Mouse (Mus musculus) neural tube, embryonic 12.5 days (tissue): ENCODE results near the gene Gm9837. TPM values are rescaled to one million over a fixed set of nuclear protein-coding genes. Genes with fewer than 3 reads are reported as not detected.

Source experiments
- ATAC-seq: fragments of 200-750 bp; cut with Nextera tagmentation; 2 replicates; pipeline ENCODE4 v1.8.0; 2017; ENCODE audit warnings: low read depth, mild to moderate bottlenecking, moderate TSS enrichment, moderate library complexity; ENCODE audit not compliant: low FRiP score
- H3K27ac ChIP-seq: fragments of 300-500 bp; sonication (generic); 2 replicates; pipeline ENCODE4 v1.5.1; 2016
- H3K27me3 ChIP-seq: fragments of 300-500 bp; sonication (generic); replicated peaks from 2 replicates; pipeline ENCODE4 v1.6.1; 2016; ENCODE audit warnings: mild to moderate bottlenecking
- H3K36me3 ChIP-seq: fragments of 300-500 bp; sonication (generic); 2 replicates; pipeline ENCODE4 v1.6.1; 2016; ENCODE audit warnings: mild to moderate bottlenecking
- H3K4me1 ChIP-seq: fragments of 300-500 bp; sonication (generic); 2 replicates; pipeline ENCODE4 v1.6.1; 2016
- H3K4me2 ChIP-seq: fragments of 300-500 bp; sonication (generic); replicated peaks from 2 replicates; pipeline ENCODE4 v1.6.1; 2016; ENCODE audit warnings: mild to moderate bottlenecking
- H3K4me3 ChIP-seq: fragments of 300-500 bp; sonication (generic); 2 replicates; pipeline ENCODE4 v1.5.1; 2016
- H3K9ac ChIP-seq: fragments of 300-500 bp; sonication (generic); 2 replicates; pipeline ENCODE4 v1.6.1; 2016; ENCODE audit warnings: mild to moderate bottlenecking
- H3K9me3 ChIP-seq: fragments of 300-500 bp; sonication (generic); 2 replicates; pipeline ENCODE4 v1.6.1; 2016; ENCODE audit warnings: mild to moderate bottlenecking
- WGBS: fragments of 180-500 bp; shearing (Covaris S2); methylation state at CpG from one replicate; pipeline ENCODE4 v1.1.7; 2016; 5-methylcytosine and 5-hydroxymethylcytosine counted together
- polyA plus RNA-seq: library from polyadenylated mRNA; unstranded; fragments of >200 nt; fragmentation: Nextera tagmentation; extraction: Ambion mirVana; gene quantifications from 2 replicates; pipeline ENCODE4 v1.2.1, GENCODE M21; 2016

Gm9837 gene
- polyA plus RNA-seq, 1 experiment from 2014 or later = not detected

DNA sequence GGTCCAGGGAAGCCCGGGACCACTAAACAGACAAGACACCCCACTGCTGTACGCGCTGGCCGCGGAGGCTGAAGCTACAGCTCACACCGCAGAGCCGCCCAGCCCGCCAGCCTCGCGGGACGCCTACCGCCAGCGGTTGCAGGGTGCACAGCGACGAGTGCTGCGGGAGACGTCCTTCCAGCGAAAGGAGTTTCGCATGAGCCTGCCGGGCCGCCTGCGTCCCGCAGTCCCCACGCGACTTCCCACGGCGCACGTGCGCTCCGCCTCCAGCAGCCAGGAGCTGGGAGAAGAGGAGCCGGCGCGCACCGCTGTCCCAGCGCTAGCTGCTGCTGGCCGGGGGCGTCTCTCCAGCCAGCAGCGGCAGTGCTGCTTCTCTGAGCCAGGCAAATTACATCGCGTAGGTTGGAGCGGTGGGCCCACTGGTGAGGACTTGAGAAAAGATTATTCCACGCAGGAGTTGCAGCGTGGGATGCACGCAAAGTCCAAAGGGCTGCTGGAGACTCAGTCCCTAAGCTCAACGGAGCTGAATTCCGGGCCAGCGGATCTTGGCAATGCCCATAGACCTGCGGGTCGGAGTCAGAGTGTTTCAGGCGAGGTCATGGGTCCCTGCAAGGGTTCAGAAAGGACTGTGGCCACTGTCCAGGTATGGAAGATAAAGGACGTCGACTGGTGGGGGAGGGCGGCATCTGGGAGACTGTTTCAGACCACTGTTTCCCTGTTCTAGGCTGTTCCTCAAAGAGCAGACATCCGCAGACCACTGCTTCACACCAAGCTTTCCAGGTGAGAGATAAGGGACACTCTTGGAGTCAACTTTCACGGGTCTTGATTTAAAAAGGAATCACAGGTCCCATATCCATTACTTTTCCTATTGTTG, 6.5 kb downstream of the Gm9837 start:
- Histone ChIP-seq H3K4me2 (peak overlapping the region; percentile 86), H3K9ac (peak overlapping the region; percentile 48; the same call in 1 of the 2 replicates), H3K36me3 (no peaks in the 10 kb centered on the region), H3K27me3 (peaks cover 75% of the 10 kb centered on the region), H3K27ac (no peak overlapping the region), H3K4me3 (peak overlapping the region; percentile 40), H3K4me1 (peaks cover 23% of the 10 kb centered on the region), H3K9me3 (no peaks in the 10 kb centered on the region)
- WGBS = 7% methylated on average over 55 of the region's 55 CpGs
- no peak for ATAC-seq

DNA sequence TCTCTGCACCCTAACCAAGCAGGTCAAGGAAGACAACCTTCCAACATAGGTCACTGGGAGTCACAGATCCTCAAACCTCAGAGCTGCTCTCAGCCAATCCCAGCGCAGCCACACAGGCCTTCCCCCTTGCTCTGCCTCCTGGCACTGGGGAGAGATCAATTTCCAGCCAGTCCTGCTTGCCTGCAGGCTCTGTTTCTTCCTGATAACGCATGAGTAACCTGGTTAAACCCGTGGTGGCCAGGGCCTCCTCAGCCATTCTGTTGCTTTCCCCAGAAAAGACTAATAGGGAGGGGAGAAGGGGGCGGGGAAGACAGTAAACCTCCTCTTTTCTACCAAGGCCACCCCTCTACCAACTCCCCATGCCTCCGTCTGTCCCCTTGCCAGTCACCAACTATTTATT, 8.6 kb downstream of the Gm9837 start:
- Histone ChIP-seq H3K4me1 (peaks cover 24% of the 10 kb centered on the region), H3K9ac (no peak overlapping the region), H3K27ac (no peak overlapping the region), H3K27me3 (peaks cover 82% of the 10 kb centered on the region), H3K36me3 (no peaks in the 10 kb centered on the region), H3K9me3 (no peaks in the 10 kb centered on the region), H3K4me2 (no peak overlapping the region), H3K4me3 (no peak overlapping the region)
- ATAC-seq = no peak
- 15% methylated on average over 5 of the region's 5 CpGs for WGBS

DNA sequence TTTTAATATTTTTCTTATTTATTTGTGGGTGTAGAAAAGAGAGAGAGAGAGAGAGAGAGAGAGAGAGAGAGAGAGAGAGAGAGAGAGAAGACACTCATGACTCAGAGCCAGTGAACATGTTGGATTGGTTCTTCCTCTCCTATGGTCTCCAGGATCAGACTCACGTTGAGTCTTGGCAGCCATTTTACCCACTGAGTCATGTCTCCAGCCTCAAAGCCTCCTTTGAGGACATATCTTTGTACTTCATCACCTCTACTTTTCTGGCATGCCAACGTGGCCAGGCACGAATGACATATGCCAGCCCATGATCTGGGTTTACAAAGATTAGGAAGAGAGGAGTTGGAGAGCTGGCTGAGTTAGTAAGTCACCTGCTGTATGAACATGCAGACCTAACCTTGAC, 10.1 kb downstream of the Gm9837 start:
- Histone ChIP-seq H3K27ac (no peak overlapping the region), H3K4me1 (peaks cover 19% of the 10 kb centered on the region), H3K9ac (no peak overlapping the region), H3K36me3 (no peaks in the 10 kb centered on the region), H3K9me3 (no peaks in the 10 kb centered on the region), H3K4me2 (no peak overlapping the region), H3K4me3 (no peak overlapping the region), H3K27me3 (peaks cover 78% of the 10 kb centered on the region)
- no peak for ATAC-seq
- WGBS = 85% methylated on average over 3 of the region's 3 CpGs

DNA sequence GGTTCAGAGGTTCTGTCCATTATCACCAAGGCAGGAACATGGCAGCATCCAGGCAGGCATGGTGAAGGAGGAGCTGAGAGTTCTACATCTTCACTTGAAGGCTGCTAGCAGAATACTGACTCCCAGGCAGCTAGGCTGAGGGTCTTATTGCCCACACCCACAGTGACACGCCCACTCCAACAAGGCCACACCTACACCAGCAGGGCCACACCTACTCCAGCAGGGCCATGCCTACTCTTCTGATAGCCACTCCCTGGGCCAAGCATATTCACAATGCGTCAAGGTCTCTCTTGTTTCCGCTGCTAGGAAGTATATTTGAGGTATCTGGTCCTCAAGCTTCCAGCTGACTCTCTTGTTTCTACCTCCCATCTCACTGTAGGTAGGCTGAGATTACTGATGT, 11.3 kb downstream of the Gm9837 start:
- Histone ChIP-seq H3K27ac (no peak overlapping the region), H3K4me3 (no peak overlapping the region), H3K4me2 (no peak overlapping the region), H3K27me3 (peaks cover 70% of the 10 kb centered on the region), H3K9ac (no peak overlapping the region), H3K36me3 (no peaks in the 10 kb centered on the region), H3K9me3 (no peaks in the 10 kb centered on the region), H3K4me1 (peaks cover 18% of the 10 kb centered on the region)
- WGBS = 61% methylated on average over 3 of the region's 3 CpGs
- ATAC-seq = no peak

DNA sequence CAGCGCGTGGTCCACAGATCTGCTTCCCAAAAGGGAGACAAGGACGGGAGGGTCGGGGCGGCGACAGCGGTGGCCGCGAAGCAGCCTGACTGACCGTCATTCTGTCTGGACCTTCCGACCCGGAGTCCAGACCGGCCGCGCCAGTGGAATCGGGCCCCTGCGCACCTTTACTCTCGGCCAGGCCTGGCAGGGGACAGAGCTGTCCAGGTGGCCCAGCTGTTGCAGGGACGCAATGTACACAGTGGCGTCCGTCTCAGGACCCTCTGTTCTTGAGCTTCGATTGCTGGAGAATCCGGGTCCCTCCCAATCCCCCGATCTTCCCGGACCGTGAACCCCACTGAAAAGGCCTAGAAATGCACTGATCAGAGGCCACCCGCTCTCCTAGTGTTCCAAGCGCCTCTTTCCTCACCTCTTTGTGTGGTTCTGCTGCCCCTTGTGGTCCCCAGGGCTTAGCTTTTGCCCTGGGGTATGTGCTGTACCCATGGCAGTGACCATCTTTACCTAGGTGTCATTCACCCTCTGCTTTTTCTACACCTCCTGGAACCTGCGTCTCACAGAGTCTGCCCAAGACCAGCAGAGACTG, 12.8 kb downstream of the Gm9837 start:
- ATAC-seq = no peak; the same call in 1 of the 2 replicates
- Histone ChIP-seq H3K27ac (no peak overlapping the region), H3K9me3 (no peaks in the 10 kb centered on the region), H3K4me3 (peak overlapping the region; percentile 45), H3K36me3 (no peaks in the 10 kb centered on the region), H3K27me3 (peaks cover 55% of the 10 kb centered on the region), H3K9ac (peak overlapping the region; percentile 60), H3K4me1 (peaks cover 7% of the 10 kb centered on the region), H3K4me2 (peak overlapping the region; percentile 80)
- WGBS = 5% methylated on average over 29 of the region's 29 CpGs

DNA sequence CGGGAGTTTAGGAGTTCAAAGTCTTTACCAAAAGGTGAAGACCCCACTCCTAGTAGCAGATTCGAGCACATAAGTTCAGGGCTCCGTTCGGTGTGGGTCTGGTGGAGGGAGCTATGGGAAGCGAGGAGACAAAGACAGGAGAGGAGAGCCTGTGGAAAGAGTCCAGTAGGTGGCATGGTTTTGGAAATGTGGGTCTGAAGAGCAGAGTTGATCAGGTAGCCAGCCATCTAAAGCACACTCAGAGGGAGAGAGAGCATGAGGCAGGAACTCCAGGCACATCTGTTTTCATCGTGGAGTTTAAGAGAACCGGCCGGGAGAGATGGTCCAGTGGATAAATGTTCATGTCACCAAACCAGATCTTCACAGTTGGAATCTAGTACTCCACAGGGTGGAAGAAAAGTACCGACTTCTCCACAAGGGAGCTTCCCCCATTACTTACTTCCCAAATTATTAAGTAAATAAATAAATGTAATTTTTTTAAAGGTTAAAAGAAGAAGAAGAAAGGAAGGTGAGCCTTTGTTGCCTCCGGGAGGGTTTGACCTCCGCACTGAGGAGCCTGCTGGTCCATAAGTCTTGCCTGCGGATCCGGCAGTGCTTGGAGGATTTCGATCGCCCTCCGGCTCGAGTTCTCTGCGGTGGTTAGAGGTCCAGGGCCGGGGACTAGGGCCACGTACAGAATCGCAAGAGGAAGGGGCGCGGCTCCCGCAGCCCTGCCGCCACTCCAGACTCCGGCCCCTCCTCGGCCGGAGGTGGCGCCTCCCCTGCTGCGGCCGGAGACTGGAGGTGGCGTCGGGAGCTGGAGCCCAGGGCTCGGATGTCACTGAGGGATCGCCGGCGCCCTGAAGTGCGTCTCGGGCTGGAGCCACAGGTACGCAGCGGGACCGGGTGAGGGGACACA, 13.6 kb downstream of the Gm9837 start, which contains the start of the genes Gm10447 and Shroom1:
TSS of gene Gm10447 (minus strand) at position 637 of the 898 bp plus-strand sequence.
TSS of gene Shroom1 (plus strand) at position 732 of the 898 bp plus-strand sequence.
- no peaks in the 10 kb centered on the region for H3K9me3 ChIP-seq
- peaks cover 48% of the 10 kb centered on the region for H3K27me3 ChIP-seq
- peak within 1 kb of the TSS; percentile 45 for H3K4me3 ChIP-seq
- no peak for ATAC-seq
- peaks cover 7% of the 10 kb centered on the region for H3K4me1 ChIP-seq
- no peak within 1 kb of the TSS for H3K27ac ChIP-seq
- peak within 1 kb of the TSS; percentile 60 for H3K9ac ChIP-seq
- no peaks in the 10 kb centered on the region for H3K36me3 ChIP-seq
- H3K4me2 ChIP-seq = peak within 1 kb of the TSS; percentile 80
- WGBS = 3% methylated on average over 42 of the region's 42 CpGs

DNA sequence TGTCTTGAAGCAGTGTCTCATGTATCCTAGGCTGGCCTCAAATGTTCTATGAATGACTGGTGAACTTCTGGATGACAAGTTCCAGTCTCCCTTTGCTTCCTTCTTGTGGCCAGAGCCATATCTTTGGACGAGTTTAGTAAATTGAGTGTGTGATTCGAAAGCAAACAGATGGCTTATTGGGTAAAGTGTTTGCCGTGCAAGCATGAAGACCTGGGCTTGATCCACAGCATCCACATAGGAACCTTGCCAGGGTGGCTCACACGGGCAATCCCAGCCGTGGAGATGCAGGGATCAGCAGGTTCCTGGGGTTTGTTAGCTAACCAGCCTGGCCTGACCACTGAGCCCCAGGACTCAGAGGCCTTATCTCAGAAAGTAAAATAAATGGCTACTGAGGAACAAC, 17.2 kb downstream of the Gm9837 start:
- no peak for ATAC-seq
- WGBS = 86% methylated on average over 5 of the region's 5 CpGs

DNA sequence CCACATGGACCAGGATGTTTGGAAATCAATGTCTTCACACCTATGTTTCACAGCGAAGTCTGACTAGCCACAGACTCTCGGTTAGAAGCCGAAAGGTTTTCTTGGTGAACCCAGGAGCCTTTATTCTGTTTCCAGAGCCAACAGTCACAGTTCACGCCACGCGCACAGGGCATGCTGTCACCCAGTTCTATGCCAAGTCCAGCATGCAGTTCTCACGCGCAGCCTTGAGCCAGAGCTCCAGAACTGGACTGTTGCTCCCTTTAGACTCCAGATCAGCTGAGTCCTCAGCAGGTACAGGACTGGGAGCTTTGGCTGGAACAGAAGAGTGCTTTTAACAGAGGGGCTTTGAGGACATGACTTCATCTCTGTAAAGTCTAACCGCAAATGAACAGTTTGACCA, 17.9 kb downstream of the Gm9837 start:
- H3K36me3 ChIP-seq = no peaks in the 10 kb centered on the region
- 97% methylated on average over 9 of the region's 9 CpGs for WGBS
- H3K4me1 ChIP-seq = peaks cover 7% of the 10 kb centered on the region
- no peaks in the 10 kb centered on the region for H3K9me3 ChIP-seq
- no peak overlapping the region for H3K27ac ChIP-seq
- H3K9ac ChIP-seq = no peak overlapping the region
- ATAC-seq = no peak
- H3K4me3 ChIP-seq = no peak overlapping the region
- peaks cover 22% of the 10 kb centered on the region for H3K27me3 ChIP-seq
- H3K4me2 ChIP-seq = no peak overlapping the region

More for the DNA sequence above, 17.2 kb downstream of the Gm9837 start:
- no peaks in the 10 kb centered on the region for H3K9me3 ChIP-seq
- peaks cover 28% of the 10 kb centered on the region for H3K27me3 ChIP-seq
- H3K4me2 ChIP-seq = no peak overlapping the region
- no peaks in the 10 kb centered on the region for H3K36me3 ChIP-seq
- no peak overlapping the region for H3K4me3 ChIP-seq
- no peak overlapping the region for H3K9ac ChIP-seq
- no peak overlapping the region for H3K27ac ChIP-seq
- peaks cover 7% of the 10 kb centered on the region for H3K4me1 ChIP-seq

DNA sequence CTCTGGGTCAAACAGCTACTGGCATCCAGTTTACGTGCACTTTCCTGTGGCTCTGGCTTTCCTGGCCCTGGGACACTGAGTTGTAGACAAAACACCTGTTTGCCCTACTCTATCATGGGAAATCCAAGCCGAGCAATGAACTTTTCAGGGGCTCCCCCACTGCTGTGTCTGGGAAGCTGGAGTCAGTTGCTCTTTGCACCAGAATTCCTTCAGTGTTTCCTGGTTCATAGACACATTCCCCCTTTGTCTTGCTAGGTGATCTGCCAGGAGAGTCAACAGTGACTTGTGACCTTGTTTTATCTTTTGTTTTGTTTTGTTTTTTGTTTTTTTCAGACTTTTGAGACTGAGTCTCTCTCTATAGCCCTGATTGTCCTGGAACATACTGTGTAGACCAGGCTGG, 18.9 kb downstream of the Gm9837 start:
- WGBS = 74% methylated on average over 2 of the region's 2 CpGs
- Histone ChIP-seq H3K4me1 (no peaks in the 10 kb centered on the region), H3K36me3 (no peaks in the 10 kb centered on the region), H3K9ac (no peak overlapping the region), H3K9me3 (no peaks in the 10 kb centered on the region), H3K27ac (no peak overlapping the region), H3K4me3 (no peak overlapping the region), H3K27me3 (peaks cover 13% of the 10 kb centered on the region), H3K4me2 (no peak overlapping the region)
- no peak for ATAC-seq

DNA sequence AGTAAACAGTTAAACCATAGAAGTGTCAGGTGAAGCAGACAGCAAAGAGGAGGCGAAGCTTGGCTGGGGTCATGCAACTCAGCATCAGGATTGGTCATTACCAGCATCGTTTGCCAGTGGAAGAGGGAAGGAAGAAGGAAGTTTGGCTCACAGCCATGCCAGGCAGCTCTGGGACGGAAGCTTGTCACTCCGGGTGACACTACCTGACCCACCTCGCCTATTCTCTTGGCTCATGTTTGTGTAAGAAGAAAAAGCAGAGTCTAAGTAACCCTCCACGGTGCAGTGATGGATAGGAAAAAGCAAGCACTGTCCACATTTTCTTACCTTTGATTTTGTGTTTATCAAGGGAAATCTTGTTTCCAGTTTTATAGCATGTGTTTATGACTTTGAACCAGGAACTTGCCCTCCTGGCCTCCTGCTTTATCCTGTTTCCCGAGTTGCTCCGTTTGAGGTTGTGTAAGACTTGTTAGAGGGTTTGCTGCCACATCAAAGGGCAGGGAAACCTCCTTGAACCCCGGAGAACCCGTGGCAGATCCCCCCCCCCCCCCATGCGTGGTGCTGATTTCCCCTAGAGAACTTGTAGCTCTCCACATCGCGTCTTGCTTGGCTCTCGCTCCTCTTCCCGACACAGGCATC, 20.1 kb downstream of the Gm9837 start:
- Histone ChIP-seq H3K4me1 (no peaks in the 10 kb centered on the region), H3K27ac (no peak overlapping the region), H3K36me3 (no peaks in the 10 kb centered on the region), H3K4me2 (no peak overlapping the region), H3K9ac (no peak overlapping the region), H3K27me3 (0 out of 2 replicates have a peak, but pooled peaks cover 5% of the 10 kb centered on the region), H3K4me3 (no peak overlapping the region), H3K9me3 (no peaks in the 10 kb centered on the region)
- no peak for ATAC-seq
- 61% methylated on average over 15 of the region's 15 CpGs for WGBS

DNA sequence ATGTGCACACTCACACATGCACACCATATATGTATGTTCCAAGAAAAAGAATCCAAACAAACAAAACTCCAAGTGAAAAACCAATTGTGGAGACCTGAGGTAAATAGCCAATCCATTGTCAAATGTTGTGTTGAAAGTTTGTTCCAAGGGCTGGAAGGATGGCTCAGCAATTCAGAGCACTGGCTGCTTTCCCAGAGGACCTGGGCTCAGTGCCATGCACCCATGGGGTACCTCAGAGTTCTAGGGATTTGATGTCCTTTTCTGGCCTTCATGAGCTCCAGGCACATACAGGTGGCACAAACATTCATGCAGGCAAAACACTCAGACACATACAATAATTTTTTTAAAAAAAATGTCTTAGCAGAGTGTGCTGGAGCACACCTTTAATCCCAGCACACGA, 21.8 kb downstream of the Gm9837 start:
- Histone ChIP-seq H3K9ac (no peak overlapping the region), H3K27ac (no peak overlapping the region), H3K36me3 (no peaks in the 10 kb centered on the region), H3K9me3 (no peaks in the 10 kb centered on the region), H3K4me2 (no peak overlapping the region), H3K4me3 (no peak overlapping the region), H3K27me3 (no peaks in the 10 kb centered on the region), H3K4me1 (no peaks in the 10 kb centered on the region)
- 84% methylated on average over 1 of the region's 1 CpGs for WGBS
- ATAC-seq = no peak
